9 mouse cellular contexts compared by ENCODE assay signal in the genomic region with DNA sequence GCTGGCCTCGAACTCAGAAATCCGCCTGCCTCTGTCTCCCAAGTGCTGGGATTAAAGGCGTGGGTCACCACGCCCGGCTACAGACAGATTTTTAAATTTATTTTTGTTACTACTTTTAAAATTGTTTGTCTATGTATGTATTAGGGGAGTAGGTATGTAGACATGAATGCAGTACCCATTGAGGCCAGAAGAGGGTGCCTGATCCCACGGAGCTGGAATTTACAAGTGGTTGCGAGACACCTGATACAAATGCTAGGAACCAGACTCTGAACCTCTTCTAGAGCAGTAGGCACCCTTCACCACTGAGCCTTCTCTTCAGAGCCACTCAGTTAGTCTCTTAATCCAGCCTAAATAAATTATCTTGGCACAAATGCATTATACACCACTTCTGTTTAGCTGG.
DNase-seq lines count a peak whose midpoint lies in the region; ATAC-seq and TF ChIP-seq lines count a peak whose summit lies in the region.
"Had no signal": no experiment of that assay in that cellular context is flagged by ENCODE, and none has a peak within 500 bp of the region (broad histone marks: within the 10 kb centered on the region; RNA-seq: fewer than 3 reads in every experiment).

No protein-coding gene starts in this region.

- no peaks in the 10 kb centered on the region for H3K9me3 ChIP-seq in liver, embryonic 14.5 days (ENCODE audit: control insufficient read depth, low read length)
- H3K9me3 ChIP-seq: limb, embryonic 15.5 days had no signal

- no peaks in the 10 kb centered on the region for H3K36me3 ChIP-seq in liver, embryonic 14.5 days (replicated peaks; ENCODE audit: control insufficient read depth, insufficient read depth, low read depth)

- no peak overlapping the region for H3K9ac ChIP-seq in liver, embryonic 14.5 days (replicated peaks)
- H3K9ac ChIP-seq: limb, embryonic 15.5 days had no signal

- TF ChIP-seq EP300 in liver, embryonic 14.5 days (IDR thresholded peaks at IDR 0.05; ENCODE audit: low read depth) = no peak

- ATAC-seq in liver, embryonic 14.5 days (ENCODE audit: insufficient read depth) = no peak
- no peak for ATAC-seq in frontal cortex, adult (ENCODE audit: low TSS enrichment)

- intact Hi-C loops in heart, postnatal 25 days (cut with DNase I) = loop anchor here (5.0 kb wide), 1 partner anchor 76 kb away; no protein-coding TSS in a partner anchor

- no peak overlapping the region for H3K4me3 ChIP-seq in liver, embryonic 14.5 days (ENCODE audit: insufficient read depth in 1 of 2, low read depth in 2 of 2, low read length in 2 of 2)
- H3K4me3 ChIP-seq: limb, embryonic 15.5 days had no signal

- no peaks in the 10 kb centered on the region for H3K27me3 ChIP-seq in liver, embryonic 14.5 days (ENCODE audit: control insufficient read depth, insufficient read depth, low read length)
- H3K27me3 ChIP-seq: limb, embryonic 15.5 days had no signal

- no peaks in the 10 kb centered on the region for H3K4me1 ChIP-seq in liver, embryonic 14.5 days (replicated peaks; ENCODE audit: control insufficient read depth in 2 of 2, insufficient read depth in 2 of 2, low read length in 1 of 2)

- TF ChIP-seq CTCF in liver, embryonic 14.5 days (IDR thresholded peaks at IDR 0.05; ENCODE audit: low read depth) = peak; percentile 64

- WGBS in liver, embryonic 14.5 days (ENCODE audit: insufficient replicate concordance) = 67% methylated on average over 7 of the region's 7 CpGs

- H3K27ac ChIP-seq in liver, embryonic 14.5 days = no peak overlapping the region
- H3K27ac ChIP-seq: limb, embryonic 15.5 days had no signal

- peak; percentile 55 for DNase-seq in adrenal gland, postnatal 10 days
- no peak for DNase-seq in adrenal gland, adult 8-10 months
- peak; percentile 19 for DNase-seq in retina, embryonic 14.5 days (ENCODE audit: low spot score)
- no peak for DNase-seq in retina, postnatal 1 day
- no peak for DNase-seq in liver, embryonic 14.5 days (ENCODE audit: low read depth in 3 of 3, low spot score in 3 of 3)
- DNase-seq in thymus, postnatal 36 days = peak; percentile 34 to 44
- DNase-seq in heart, postnatal 25 days (ENCODE audit: low spot score) = no peak

- no peak overlapping the region for H3K4me2 ChIP-seq in liver, embryonic 14.5 days (ENCODE audit: low read depth)
- H3K4me2 ChIP-seq: limb, embryonic 15.5 days had no signal

Comparison
In these comparisons a context has a peak if more than half of its experiments do, and no peak if none do; other contexts are left out.
1. DNase-seq: peak in adrenal gland, postnatal 10 days (single experiment), retina, embryonic 14.5 days (single experiment) and thymus, postnatal 36 days (2 of 2); none in adrenal gland, adult 8-10 months (single experiment), retina, postnatal 1 day (single experiment), liver, embryonic 14.5 days (0 of 3) and heart, postnatal 25 days (single experiment).